Mouse (Mus musculus) liver, embryonic 12.5 days (tissue): ENCODE measurements around the gene Bmp3. TPM values are rescaled to one million over a fixed set of nuclear protein-coding genes. Genes with fewer than 3 reads are reported as not detected.

Source experiments
- ATAC-seq: fragments of 200-750 bp; cut with Nextera tagmentation; 2 replicates; pipeline ENCODE4 v1.8.0; 2017; ENCODE audit warnings: moderate number of reproducible peaks, mild to moderate bottlenecking, moderate library complexity
- H3K27ac ChIP-seq: fragments of 300-500 bp; sonication (generic); 2 replicates; pipeline ENCODE4 v1.5.1; 2016; ENCODE audit warnings: mild to moderate bottlenecking
- H3K27me3 ChIP-seq: fragments of 300-500 bp; sonication (generic); replicated peaks from 2 replicates; pipeline ENCODE4 v1.6.1; 2016; ENCODE audit warnings: mild to moderate bottlenecking, moderate library complexity
- H3K36me3 ChIP-seq: fragments of 300-500 bp; sonication (generic); 2 replicates; pipeline ENCODE4 v1.6.1; 2016; ENCODE audit warnings: mild to moderate bottlenecking, moderate library complexity
- H3K4me1 ChIP-seq: fragments of 300-500 bp; sonication (generic); 2 replicates; pipeline ENCODE4 v1.6.1; 2016
- H3K4me2 ChIP-seq: fragments of 300-500 bp; sonication (generic); 2 replicates; pipeline ENCODE4 v1.6.1; 2016; ENCODE audit warnings: mild to moderate bottlenecking, moderate library complexity
- H3K4me3 ChIP-seq: fragments of 300-500 bp; sonication (generic); 2 replicates; pipeline ENCODE4 v1.5.1; 2016; ENCODE audit warnings: mild to moderate bottlenecking, moderate library complexity
- H3K9ac ChIP-seq: fragments of 300-500 bp; sonication (generic); 2 replicates; pipeline ENCODE4 v1.6.1; 2016; ENCODE audit warnings: mild to moderate bottlenecking, moderate library complexity
- H3K9me3 ChIP-seq: fragments of 300-500 bp; sonication (generic); replicated peaks from 2 replicates; pipeline ENCODE4 v1.6.1; 2016; ENCODE audit warnings: mild to moderate bottlenecking, moderate library complexity
- WGBS: fragments of 180-500 bp; shearing (Covaris S2); methylation state at CpG from one replicate; pipeline ENCODE4 v1.1.7; 2016; ENCODE audit not compliant: insufficient replicate concordance; 5-methylcytosine and 5-hydroxymethylcytosine counted together
- polyA plus RNA-seq: library from polyadenylated mRNA; unstranded; fragments of >200 nt; fragmentation: Nextera tagmentation; extraction: Ambion mirVana; gene quantifications from 2 replicates; pipeline ENCODE4 v1.2.1, GENCODE M21; 2016

Bmp3 gene
- polyA plus RNA-seq, 1 experiment from 2014 or later, result 0.07 TPM

- Histone ChIP-seq H3K4me1 (no peaks in the 10 kb centered on the region), H3K4me3 (no peak overlapping the region), H3K36me3 (no peaks in the 10 kb centered on the region), H3K27ac (no peak overlapping the region), H3K27me3 (no peaks in the 10 kb centered on the region), H3K9me3 (no peaks in the 10 kb centered on the region), H3K9ac (no peak overlapping the region), H3K4me2 (no peak overlapping the region)
- no peak for ATAC-seq
- 58% methylated on average over 1 of the region's 1 CpGs for WGBS
These were observed 67.4 kb downstream of the Bmp3 start for GRCm38 (mm10) chr5:98921608-98922007.

DNA sequence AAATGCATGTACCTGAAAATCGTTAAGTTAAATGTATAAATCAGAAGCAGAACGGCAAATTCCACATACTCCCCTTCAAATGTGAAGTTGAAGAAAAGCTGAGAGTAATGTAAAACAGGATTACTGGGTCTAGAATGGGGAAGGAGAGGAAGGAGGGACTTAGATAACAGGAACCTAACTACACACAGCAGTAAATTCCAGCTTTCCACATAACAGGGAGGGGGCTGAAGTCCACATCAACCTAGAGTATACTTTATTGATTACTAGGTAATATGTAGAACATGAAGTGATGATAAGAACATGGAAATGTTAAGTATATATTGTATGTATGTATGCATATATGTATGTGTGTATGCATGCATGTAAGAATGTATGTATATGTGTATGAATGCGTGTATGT, 68.7 kb downstream of the Bmp3 start:
- H3K4me1 ChIP-seq, result no peaks in the 10 kb centered on the region
- H3K27me3 ChIP-seq, result no peaks in the 10 kb centered on the region
- 69% methylated on average over 3 of the region's 3 CpGs for WGBS
- H3K9me3 ChIP-seq, result no peaks in the 10 kb centered on the region
- no peak overlapping the region for H3K4me3 ChIP-seq
- no peaks in the 10 kb centered on the region for H3K36me3 ChIP-seq
- H3K4me2 ChIP-seq, result no peak overlapping the region
- H3K9ac ChIP-seq, result no peak overlapping the region
- H3K27ac ChIP-seq, result no peak overlapping the region
- ATAC-seq, result no peak

Other genes starting within 250 kb of the Bmp3 start
- 0.02 and 0.12 TPM in 2 replicates for gene Prkg2, start 182.9 kb downstream of the Bmp3 start, polyA plus RNA-seq